Mouse (Mus musculus) liver, postnatal 0 days (tissue): ENCODE data around the gene Appbp2.

Source experiments
- CTCF ChIP-seq: sonication (generic); IDR thresholded peaks from 2 replicates; pipeline ENCODE4 v1.5.1; 2016; ENCODE audit warnings: antibody characterized with exemption, low read depth
- EP300 ChIP-seq: IDR thresholded peaks from 2 replicates; pipeline ENCODE4 v1.6.1; 2016; ENCODE audit warnings: antibody characterized with exemption, low read depth, mild to moderate bottlenecking

GRCm38 (mm10) chr11:85170833-85171232 is 64.1 kb downstream of the Appbp2 start:
- TF ChIP-seq CTCF: no peak
- no peak for TF ChIP-seq EP300
